Mouse (Mus musculus) G1E (cell line): ENCODE data around the gene Chn2.

ENCODE experiments used
- CTCF ChIP-seq: IDR thresholded peaks from 2 replicates; pipeline ENCODE4 v1.5.1; 2012; ENCODE audit warnings: low read depth, low read length, inconsistent platforms, mixed read lengths
- GATA1 ChIP-seq: IDR thresholded peaks from 2 replicates; pipeline ENCODE4 v1.6.1; 2012; ENCODE audit warnings: borderline replicate concordance, low read length, inconsistent platforms, mixed read lengths
- GATA2 ChIP-seq: IDR thresholded peaks from 2 replicates; pipeline ENCODE4 v1.6.1; 2012; ENCODE audit warnings: low read depth, low read length, inconsistent platforms, borderline replicate concordance
- TAL1 ChIP-seq: conservative IDR thresholded peaks from 2 replicates; pipeline ENCODE4 v1.6.1; 2012; ENCODE audit warnings: low read depth, low read length, inconsistent platforms, mixed read lengths

GRCm38 (mm10) chr6:54151443-54152241 is 112.3 kb downstream of the Chn2 start:
- no peak for TF ChIP-seq GATA1
- no peak for TF ChIP-seq CTCF
- TF ChIP-seq TAL1 = no peak
- TF ChIP-seq GATA2 = no peak
